Mouse (Mus musculus) T-cell, adult 2 months (primary cell): ENCODE data around the gene Olfr1152.

ENCODE experiments used
- DNase-seq: peaks from one replicate; pipeline ENCODE4 v3.0.0; 2022; ENCODE audit warnings: low spot score

Olfr1152 gene

GRCm38 (mm10) chr2:87866192-87866591 is at the start of gene Olfr1152:
Gene Olfr1152, plus strand, starts transcription at chr2:87866492.
- no peak for DNase-seq

- no peak for DNase-seq
Measured at GRCm38 (mm10) chr2:87830233-87830632, 36.1 kb upstream of the Olfr1152 start, which contains the start of gene Olfr1148. Gene Olfr1148, plus strand, starts transcription at chr2:87830533.

GRCm38 (mm10) chr2:87843693-87844092 is 22.6 kb upstream of the Olfr1152 start, which contains the start of gene Olfr1150-ps1:
Gene Olfr1150-ps1, plus strand, starts transcription at chr2:87843993.
- no peak for DNase-seq

GRCm38 (mm10) chr2:87855562-87855961 is 10.7 kb upstream of the Olfr1152 start, which contains the start of gene Olfr1151:
Gene Olfr1151, plus strand, starts transcription at chr2:87855862.
- no peak for DNase-seq

GRCm38 (mm10) chr2:87894662-87895061 is 28.4 kb downstream of the Olfr1152 start, which contains the start of gene Olfr1153:
Gene Olfr1153, plus strand, starts transcription at chr2:87894962.
- no peak for DNase-seq

GRCm38 (mm10) chr2:87905066-87905465 is 38.8 kb downstream of the Olfr1152 start, which contains the start of gene Olfr1154:
Gene Olfr1154, minus strand, starts transcription at chr2:87905166.
- DNase-seq: no peak
